ENCODE assay signal across 19 mouse cellular contexts in genomic region chr9:116879600-116880457, GRCm38 (mm10).
A peak's percentile ranks its signal among the peaks of the same experiment; 100 is the strongest.
DNase-seq lines count a peak whose midpoint lies in the region; ATAC-seq and TF ChIP-seq lines count a peak whose summit lies in the region.
"Had no signal": no experiment of that assay in that cellular context is flagged by ENCODE, and none has a peak within 500 bp of the region (broad histone marks: within the 10 kb centered on the region; RNA-seq: fewer than 3 reads in every experiment).

No protein-coding gene starts in this region.

- H3K4me3 ChIP-seq in heart, embryonic 14.5 days (ENCODE audit: control insufficient read depth in 1 of 2, insufficient read depth in 1 of 2, low read depth in 1 of 2, low read length in 2 of 2) = no peak overlapping the region
- H3K4me3 ChIP-seq in heart, embryonic 10.5 days = no peak overlapping the region
- no peak overlapping the region for H3K4me3 ChIP-seq in kidney, embryonic 14.5 days (ENCODE audit: low read length)
- H3K4me3 ChIP-seq in lung, postnatal 0 days (ENCODE audit: low read depth, low read length) = no peak overlapping the region
- H3K4me3 ChIP-seq: forebrain, embryonic 10.5 days; liver, embryonic 13.5 days had no signal

- peak overlapping the region; percentile 24 to 70; a peak in 3 of 4 replicates for H3K27ac ChIP-seq in heart, embryonic 14.5 days (replicated peaks in 1 of 2; ENCODE audit: control insufficient read depth in 1 of 2, insufficient read depth in 1 of 2, low read depth in 2 of 2, low read length in 2 of 2)
- H3K27ac ChIP-seq in heart, embryonic 10.5 days = no peak overlapping the region
- peak overlapping the region; percentile 33; the same call in 1 of the 2 replicates for H3K27ac ChIP-seq in kidney, embryonic 14.5 days (ENCODE audit: low read depth, low read length)
- H3K27ac ChIP-seq in lung, postnatal 0 days (ENCODE audit: low read length) = peak overlapping the region; percentile 29
- H3K27ac ChIP-seq: forebrain, embryonic 10.5 days; hindbrain, postnatal 0 days; liver, embryonic 13.5 days; macrophage; stomach, postnatal 0 days had no signal

- 58% methylated on average over 10 of the region's 10 CpGs for WGBS in heart, embryonic 14.5 days
- 75% methylated on average over 10 of the region's 10 CpGs for WGBS in heart, embryonic 10.5 days
- WGBS in kidney, embryonic 14.5 days = 90% methylated on average over 10 of the region's 10 CpGs
- WGBS in lung, postnatal 0 days = 65% methylated on average over 10 of the region's 10 CpGs

- TF ChIP-seq CTCF in lung, postnatal 0 days (IDR thresholded peaks at IDR 0.05) = no peak

- no peaks in the 10 kb centered on the region for H3K27me3 ChIP-seq in heart, embryonic 14.5 days (ENCODE audit: control insufficient read depth, insufficient read depth, low read length)
- no peaks in the 10 kb centered on the region for H3K27me3 ChIP-seq in heart, embryonic 10.5 days (ENCODE audit: insufficient read depth, poor library complexity, severe bottlenecking)
- no peaks in the 10 kb centered on the region for H3K27me3 ChIP-seq in kidney, embryonic 14.5 days (ENCODE audit: control insufficient read depth, insufficient read depth, low read length)
- no peaks in the 10 kb centered on the region for H3K27me3 ChIP-seq in lung, postnatal 0 days (replicated peaks; ENCODE audit: insufficient read depth, low read length)
- H3K27me3 ChIP-seq: liver, embryonic 13.5 days had no signal

- 0 out of 2 replicates have a peak, but pooled peaks cover 4% of the 10 kb centered on the region for H3K9me3 ChIP-seq in heart, embryonic 14.5 days (ENCODE audit: control insufficient read depth, low read length)
- no peaks in the 10 kb centered on the region for H3K9me3 ChIP-seq in heart, embryonic 10.5 days
- peaks cover 8% of the 10 kb centered on the region; the same call in 1 of the 2 replicates for H3K9me3 ChIP-seq in kidney, embryonic 14.5 days (ENCODE audit: control insufficient read depth, low read length)
- H3K9me3 ChIP-seq in lung, postnatal 0 days (ENCODE audit: low read length) = no peaks in the 10 kb centered on the region
- H3K9me3 ChIP-seq: liver, embryonic 13.5 days had no signal

- no peak overlapping the region for H3K4me2 ChIP-seq in heart, embryonic 14.5 days (ENCODE audit: low read length)
- no peak overlapping the region for H3K4me2 ChIP-seq in kidney, embryonic 14.5 days (replicated peaks; ENCODE audit: low read depth, low read length)
- no peak overlapping the region for H3K4me2 ChIP-seq in lung, postnatal 0 days (replicated peaks; ENCODE audit: low read depth, low read length)
- H3K4me2 ChIP-seq: liver, embryonic 13.5 days; midbrain, embryonic 11.5 days had no signal

- no peak for TF ChIP-seq EP300 in lung, postnatal 0 days (IDR thresholded peaks at IDR 0.05)

- no peaks in the 10 kb centered on the region for H3K36me3 ChIP-seq in heart, embryonic 14.5 days (ENCODE audit: control insufficient read depth, insufficient read depth, low read length)
- 0 out of 2 replicates have a peak, but pooled peaks cover 7% of the 10 kb centered on the region for H3K36me3 ChIP-seq in heart, embryonic 10.5 days
- no peaks in the 10 kb centered on the region for H3K36me3 ChIP-seq in kidney, embryonic 14.5 days (ENCODE audit: control insufficient read depth, insufficient read depth, low read length)
- no peaks in the 10 kb centered on the region for H3K36me3 ChIP-seq in lung, postnatal 0 days (ENCODE audit: insufficient read depth, low read length)
- H3K36me3 ChIP-seq: forebrain, embryonic 10.5 days; liver, embryonic 13.5 days had no signal

- no peak for ATAC-seq in heart, embryonic 14.5 days (ENCODE audit: insufficient number of reproducible peaks, insufficient read depth, low FRiP score, low read depth)
- ATAC-seq in kidney, embryonic 14.5 days (ENCODE audit: low FRiP score, low TSS enrichment) = no peak
- ATAC-seq in lung, postnatal 0 days = no peak; the same call in 1 of the 2 replicates
- ATAC-seq: forebrain, postnatal 0 days; hindbrain, postnatal 0 days had no signal

- DNase-seq in heart, embryonic 10.5 days (ENCODE audit: low spot score) = no peak
- DNase-seq in kidney, adult 9 months = no peak
- DNase-seq in lung, postnatal 0 days (ENCODE audit: low spot score) = peak; percentile 9
- DNase-seq in lung, postnatal 10 days = no peak
- no peak for DNase-seq in T-cell, adult 2 months (ENCODE audit: low spot score)
- DNase-seq: adrenal gland, adult 8-10 months; B cell, adult 2 months; cerebellum, adult 8-10 months; forebrain, postnatal 0 days; layer of hippocampus, adult 9-11 months; liver, embryonic 13.5 days; right cerebral cortex, adult 18-20 months had no signal

- H3K4me1 ChIP-seq in heart, embryonic 14.5 days (ENCODE audit: control insufficient read depth in 2 of 2, insufficient read depth in 2 of 2, low read length in 2 of 2) = peaks cover 0 to 18% of the 10 kb centered on the region in 2 experiments; a peak in 2 of 4 replicates
- H3K4me1 ChIP-seq in heart, embryonic 10.5 days = peaks cover 8% of the 10 kb centered on the region; the same call in 1 of the 2 replicates
- H3K4me1 ChIP-seq in kidney, embryonic 14.5 days (ENCODE audit: control insufficient read depth, insufficient read depth, low read length) = peaks cover 6% of the 10 kb centered on the region; the same call in 1 of the 2 replicates
- H3K4me1 ChIP-seq in lung, postnatal 0 days (ENCODE audit: insufficient read depth, low read depth, low read length) = no peaks in the 10 kb centered on the region
- H3K4me1 ChIP-seq: forebrain, embryonic 10.5 days had no signal

- no peak overlapping the region for H3K9ac ChIP-seq in heart, embryonic 14.5 days (ENCODE audit: low read length)
- H3K9ac ChIP-seq in kidney, embryonic 14.5 days (ENCODE audit: low read depth, low read length) = no peak overlapping the region
- H3K9ac ChIP-seq in lung, postnatal 0 days (replicated peaks; ENCODE audit: low read depth) = no peak overlapping the region
- H3K9ac ChIP-seq: forebrain, postnatal 0 days; liver, embryonic 13.5 days had no signal
